Mouse (Mus musculus): ENCODE results near the gene Jun. TPM values are rescaled to one million over a fixed set of nuclear protein-coding genes. Genes with fewer than 3 reads are reported as not detected.
A peak's percentile ranks its signal among the peaks of the same experiment; 100 is the strongest.

Jun gene
- polyA plus RNA-seq, 1 experiment from 2014 or later: 97.6 TPM

GRCm38 (mm10) chr4:95049884-95050517 is 2.0 kb downstream of the Jun start:
- Histone ChIP-seq H3K4me2 (peak overlapping the region; percentile 91), H3K9ac (peak overlapping the region; percentile 97), H3K4me1 (peaks cover 36% of the 10 kb centered on the region), H3K36me3 (ENCODE audit: poor library complexity, severe bottlenecking) (no peaks in the 10 kb centered on the region), H3K4me3 (peak overlapping the region; percentile 86), H3K27ac (peak overlapping the region; percentile 98), H3K27me3 (no peaks in the 10 kb centered on the region), H3K9me3 (replicated peaks) (no peaks in the 10 kb centered on the region)
- ATAC-seq: no peak
- 1% methylated on average over 34 of the region's 34 CpGs for WGBS

DNA sequence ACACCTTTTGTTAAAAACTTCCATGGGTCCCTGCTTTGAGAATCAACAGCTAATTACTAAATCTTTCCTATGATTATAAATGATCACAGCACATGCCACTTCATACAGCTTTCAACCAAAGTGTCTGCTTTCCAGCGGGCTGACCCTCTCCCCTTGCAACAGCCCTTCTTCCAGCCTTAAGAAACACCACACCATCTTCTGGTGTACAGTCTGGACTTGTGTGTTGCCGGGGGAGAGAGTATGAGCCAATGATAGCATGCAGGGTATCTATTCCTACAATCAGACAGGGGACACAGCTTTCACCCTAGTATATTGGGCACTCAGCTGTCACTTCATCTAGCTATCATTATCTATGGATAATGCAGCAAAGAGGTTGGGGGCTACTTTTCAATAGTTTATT is 2.9 kb downstream of the Jun start:
- peak overlapping the region; percentile 86 for H3K4me3 ChIP-seq
- peaks cover 29% of the 10 kb centered on the region for H3K4me1 ChIP-seq
- 41% methylated on average over 2 of the region's 2 CpGs for WGBS

GRCm38 (mm10) chr4:95048731-95049100 is 3.3 kb downstream of the Jun start:
- peak overlapping the region; percentile 91 for H3K4me2 ChIP-seq
- H3K27ac ChIP-seq: no peak overlapping the region
- H3K9me3 ChIP-seq (replicated peaks): no peaks in the 10 kb centered on the region
- H3K4me3 ChIP-seq: peak overlapping the region; percentile 86
- H3K27me3 ChIP-seq: no peaks in the 10 kb centered on the region; the same call in 1 of the 2 replicates
- 56% methylated on average over 4 of the region's 4 CpGs for WGBS
- peaks cover 25% of the 10 kb centered on the region for H3K4me1 ChIP-seq
- H3K9ac ChIP-seq: peak overlapping the region; percentile 97
- no peaks in the 10 kb centered on the region for H3K36me3 ChIP-seq (ENCODE audit: poor library complexity, severe bottlenecking)
- no peak for ATAC-seq

More for the DNA sequence above, 2.9 kb downstream of the Jun start:
- Histone ChIP-seq H3K9me3 (replicated peaks) (no peaks in the 10 kb centered on the region), H3K9ac (peak overlapping the region; percentile 97), H3K4me2 (peak overlapping the region; percentile 91), H3K27ac (no peak overlapping the region), H3K36me3 (ENCODE audit: poor library complexity, severe bottlenecking) (no peaks in the 10 kb centered on the region), H3K27me3 (no peaks in the 10 kb centered on the region; the same call in 1 of the 2 replicates)
- ATAC-seq: no peak

DNA sequence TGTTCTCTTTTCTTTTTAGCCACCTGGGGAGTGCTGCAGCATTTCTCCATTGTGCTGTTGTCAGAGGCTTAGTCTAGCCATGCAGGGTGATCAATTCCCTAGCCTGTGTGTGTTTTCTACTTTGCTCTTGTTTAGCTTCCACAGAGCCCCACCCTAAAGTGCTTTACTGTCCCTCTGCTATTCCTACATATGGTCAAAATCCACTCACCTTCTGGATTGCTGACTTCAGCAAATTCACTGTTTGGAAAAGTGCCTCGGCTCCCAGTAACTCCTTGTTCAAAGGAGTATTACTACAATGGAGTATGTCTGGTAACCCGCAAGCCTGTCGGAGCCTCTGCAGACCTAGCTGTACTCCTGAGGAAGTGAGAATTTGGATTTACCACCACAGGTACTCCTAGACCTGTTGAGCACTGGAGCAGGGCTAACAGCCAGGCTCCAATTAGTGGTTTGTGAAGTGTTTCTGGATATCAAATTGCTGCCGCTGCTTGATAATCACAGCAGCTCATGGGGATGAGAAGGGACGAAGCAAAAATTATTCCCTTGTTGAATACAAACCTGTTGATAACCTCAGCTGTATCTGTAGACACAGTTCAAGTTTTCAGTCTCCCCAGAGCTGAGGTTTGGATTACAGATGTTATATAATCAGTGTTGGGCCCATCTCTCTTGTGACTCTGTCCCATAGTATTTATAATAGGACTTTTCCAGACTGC is 3.8 kb downstream of the Jun start:
- no peaks in the 10 kb centered on the region for H3K9me3 ChIP-seq (replicated peaks)
- ATAC-seq: no peak
- no peaks in the 10 kb centered on the region; the same call in 1 of the 2 replicates for H3K27me3 ChIP-seq
- no peak overlapping the region for H3K27ac ChIP-seq
- 15% methylated on average over 5 of the region's 5 CpGs for WGBS
- peak overlapping the region; percentile 86 for H3K4me3 ChIP-seq
- H3K4me1 ChIP-seq: peaks cover 21% of the 10 kb centered on the region
- peak overlapping the region; percentile 97; the same call in 1 of the 2 replicates for H3K9ac ChIP-seq
- peak overlapping the region; percentile 91 for H3K4me2 ChIP-seq
- H3K36me3 ChIP-seq (ENCODE audit: poor library complexity, severe bottlenecking): no peaks in the 10 kb centered on the region

GRCm38 (mm10) chr4:95045133-95045532 is 6.9 kb downstream of the Jun start:
- Histone ChIP-seq H3K9ac (no peak overlapping the region), H3K27me3 (no peaks in the 10 kb centered on the region; the same call in 1 of the 2 replicates), H3K4me1 (peaks cover 21% of the 10 kb centered on the region), H3K4me2 (no peak overlapping the region), H3K9me3 (replicated peaks) (no peaks in the 10 kb centered on the region), H3K36me3 (ENCODE audit: poor library complexity, severe bottlenecking) (no peaks in the 10 kb centered on the region), H3K4me3 (no peak overlapping the region), H3K27ac (no peak overlapping the region)
- ATAC-seq: no peak
- WGBS: 86% methylated on average over 1 of the region's 1 CpGs

GRCm38 (mm10) chr4:95044721-95045120 is 7.3 kb downstream of the Jun start:
- Histone ChIP-seq H3K36me3 (ENCODE audit: poor library complexity, severe bottlenecking) (no peaks in the 10 kb centered on the region), H3K4me2 (no peak overlapping the region), H3K4me1 (peaks cover 18% of the 10 kb centered on the region), H3K27ac (no peak overlapping the region), H3K9ac (no peak overlapping the region), H3K4me3 (no peak overlapping the region), H3K9me3 (replicated peaks) (no peaks in the 10 kb centered on the region), H3K27me3 (no peaks in the 10 kb centered on the region; the same call in 1 of the 2 replicates)
- WGBS: 94% methylated on average over 6 of the region's 6 CpGs
- ATAC-seq: no peak

DNA sequence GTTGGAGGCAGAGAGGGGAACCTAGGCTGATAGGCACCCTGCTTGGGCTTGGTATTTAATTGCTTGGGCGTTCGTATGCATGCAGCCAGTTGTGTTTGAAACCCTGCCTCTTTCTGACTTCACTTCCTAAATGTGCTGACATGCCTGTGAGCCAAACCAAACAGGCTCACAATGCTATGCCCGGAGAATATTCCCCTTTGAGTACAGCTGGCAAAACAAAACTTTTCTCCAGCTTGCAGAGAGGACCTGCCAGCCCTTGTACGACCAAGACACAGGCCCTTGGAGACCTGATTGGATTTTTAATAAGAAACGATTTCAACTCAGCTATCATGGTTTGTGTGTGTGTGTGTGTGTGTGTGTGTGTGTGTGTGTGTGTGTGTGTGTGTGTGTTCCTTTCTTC is 14.0 kb downstream of the Jun start:
- no peak overlapping the region for H3K27ac ChIP-seq
- no peak overlapping the region for H3K4me2 ChIP-seq
- H3K4me3 ChIP-seq: no peak overlapping the region
- H3K4me1 ChIP-seq: peaks cover 15% of the 10 kb centered on the region
- 10% methylated on average over 5 of the region's 5 CpGs for WGBS
- H3K9me3 ChIP-seq (replicated peaks): no peaks in the 10 kb centered on the region
- H3K36me3 ChIP-seq (ENCODE audit: poor library complexity, severe bottlenecking): no peaks in the 10 kb centered on the region
- no peak overlapping the region for H3K9ac ChIP-seq
- no peaks in the 10 kb centered on the region for H3K27me3 ChIP-seq
- ATAC-seq: peak; percentile 57

- no peaks in the 10 kb centered on the region for H3K4me1 ChIP-seq
- ATAC-seq: no peak
- no peaks in the 10 kb centered on the region for H3K27me3 ChIP-seq
- H3K4me3 ChIP-seq: no peak overlapping the region
- no peaks in the 10 kb centered on the region for H3K36me3 ChIP-seq (ENCODE audit: poor library complexity, severe bottlenecking)
- no peak overlapping the region for H3K4me2 ChIP-seq
- 79% methylated on average over 4 of the region's 4 CpGs for WGBS
- H3K9ac ChIP-seq: no peak overlapping the region
- no peak overlapping the region for H3K27ac ChIP-seq
- H3K9me3 ChIP-seq (replicated peaks): no peaks in the 10 kb centered on the region
Observed at GRCm38 (mm10) chr4:95031158-95031557, 20.9 kb downstream of the Jun start.

GRCm38 (mm10) chr4:95025847-95026600 is 26.0 kb downstream of the Jun start:
- no peaks in the 10 kb centered on the region for H3K9me3 ChIP-seq (replicated peaks)
- no peaks in the 10 kb centered on the region for H3K4me1 ChIP-seq
- no peaks in the 10 kb centered on the region for H3K36me3 ChIP-seq (ENCODE audit: poor library complexity, severe bottlenecking)
- 53% methylated on average over 16 of the region's 16 CpGs for WGBS
- H3K27ac ChIP-seq: no peak overlapping the region
- H3K4me2 ChIP-seq: no peak overlapping the region
- peak; percentile 78; the same call in 1 of the 2 replicates for ATAC-seq
- no peak overlapping the region for H3K9ac ChIP-seq
- H3K27me3 ChIP-seq: no peaks in the 10 kb centered on the region
- no peak overlapping the region for H3K4me3 ChIP-seq

DNA sequence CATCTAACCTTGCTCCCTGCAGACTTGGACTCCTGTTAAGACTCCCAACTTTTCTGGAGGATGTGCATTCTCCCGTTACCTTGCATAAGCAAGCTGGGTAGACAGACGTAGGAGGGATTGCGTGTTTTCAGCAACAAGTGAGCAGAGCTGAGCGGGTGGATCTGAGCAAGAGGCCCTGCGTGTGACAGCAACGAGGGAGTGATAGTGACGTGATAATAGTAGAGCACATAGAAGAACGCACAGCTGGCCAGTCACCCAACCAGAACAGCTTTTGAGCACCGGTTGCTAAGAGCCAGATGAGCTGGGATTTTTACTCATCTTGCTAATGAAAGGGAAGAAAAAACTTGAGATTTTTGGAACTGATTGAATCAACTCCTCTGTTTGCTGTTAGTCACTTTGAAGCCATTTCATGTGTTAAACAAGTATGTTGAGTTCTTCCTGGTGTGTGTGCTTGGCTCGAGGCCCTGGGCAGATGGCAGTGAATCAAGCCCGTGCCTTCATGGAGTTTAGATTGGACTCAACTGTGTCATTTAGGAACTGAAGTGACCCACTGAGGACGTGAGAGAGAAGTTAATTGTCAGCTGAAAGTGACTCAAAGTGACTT is 28.6 kb downstream of the Jun start:
- Histone ChIP-seq H3K9me3 (replicated peaks) (no peaks in the 10 kb centered on the region), H3K4me2 (no peak overlapping the region), H3K27me3 (0 out of 2 replicates have a peak, but pooled peaks cover 5% of the 10 kb centered on the region), H3K27ac (no peak overlapping the region), H3K36me3 (ENCODE audit: poor library complexity, severe bottlenecking) (no peaks in the 10 kb centered on the region), H3K4me3 (no peak overlapping the region), H3K9ac (no peak overlapping the region), H3K4me1 (no peaks in the 10 kb centered on the region)
- no peak for ATAC-seq
- 86% methylated on average over 12 of the region's 12 CpGs for WGBS

- Histone ChIP-seq H3K9ac (no peak overlapping the region), H3K4me3 (no peak overlapping the region), H3K27ac (no peak overlapping the region), H3K9me3 (replicated peaks) (no peaks in the 10 kb centered on the region), H3K27me3 (0 out of 2 replicates have a peak, but pooled peaks cover 5% of the 10 kb centered on the region), H3K4me1 (no peaks in the 10 kb centered on the region), H3K4me2 (no peak overlapping the region), H3K36me3 (ENCODE audit: poor library complexity, severe bottlenecking) (no peaks in the 10 kb centered on the region)
- ATAC-seq: no peak
- WGBS: 90% methylated on average over 12 of the region's 12 CpGs
Observed at GRCm38 (mm10) chr4:95021649-95022637, 30.1 kb downstream of the Jun start.

Data from forebrain, embryonic 13.5 days (tissue).